Mouse (Mus musculus) cerebral cortex, adult 2 months (tissue): ENCODE measurements around the gene Tsc22d1.

Source experiments
- WGBS: fragments of 180-500 bp; shearing (Covaris S2); methylation state at CpG from one replicate; pipeline ENCODE4 v1.1.7; 2018; 5-methylcytosine and 5-hydroxymethylcytosine counted together

The Tsc22d1 gene

GRCm38 (mm10) chr14:76518217-76518616 is 103.5 kb downstream of the Tsc22d1 start:
- 96% methylated on average over 5 of the region's 5 CpGs for WGBS

DNA sequence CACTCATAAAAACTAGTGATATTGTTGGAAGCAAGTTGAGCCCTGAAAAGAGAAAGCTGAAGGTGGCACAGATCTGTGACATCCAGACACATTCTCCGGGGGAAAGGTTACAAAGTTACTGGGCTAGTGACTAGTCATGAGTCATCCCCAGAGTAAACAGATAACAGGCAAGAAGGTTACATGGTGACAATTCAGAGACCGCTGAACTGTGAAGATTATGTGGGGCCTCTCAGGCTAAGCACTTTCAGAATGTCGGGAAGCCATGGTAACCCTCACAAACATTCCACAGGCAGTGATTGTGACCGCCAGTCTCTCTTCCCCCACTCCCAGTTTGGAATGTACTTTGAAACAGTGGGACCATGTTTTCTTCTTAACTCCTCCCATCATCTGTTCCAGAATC is 105.8 kb downstream of the Tsc22d1 start:
- WGBS, result 80% methylated on average over 4 of the region's 4 CpGs

DNA sequence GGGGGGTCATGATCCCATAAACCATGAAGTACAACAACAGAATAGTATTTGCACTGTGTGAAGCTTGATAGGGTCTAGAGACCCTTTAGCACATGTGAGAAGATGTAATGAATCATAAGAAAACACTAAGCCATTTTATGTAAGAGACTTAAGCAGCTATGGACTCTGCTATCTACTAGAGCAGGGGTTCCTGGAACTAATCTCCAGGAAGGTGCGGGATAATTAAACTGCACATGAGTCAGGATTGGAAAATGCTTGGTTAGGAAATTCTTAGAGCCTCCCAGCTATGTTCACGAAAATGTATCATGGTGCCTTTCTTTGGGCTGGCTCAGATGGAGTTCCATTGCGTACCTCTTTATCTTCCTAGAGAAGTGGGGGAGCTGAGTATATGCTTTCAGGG is 106.5 kb downstream of the Tsc22d1 start:
- 95% methylated on average over 3 of the region's 3 CpGs for WGBS

DNA sequence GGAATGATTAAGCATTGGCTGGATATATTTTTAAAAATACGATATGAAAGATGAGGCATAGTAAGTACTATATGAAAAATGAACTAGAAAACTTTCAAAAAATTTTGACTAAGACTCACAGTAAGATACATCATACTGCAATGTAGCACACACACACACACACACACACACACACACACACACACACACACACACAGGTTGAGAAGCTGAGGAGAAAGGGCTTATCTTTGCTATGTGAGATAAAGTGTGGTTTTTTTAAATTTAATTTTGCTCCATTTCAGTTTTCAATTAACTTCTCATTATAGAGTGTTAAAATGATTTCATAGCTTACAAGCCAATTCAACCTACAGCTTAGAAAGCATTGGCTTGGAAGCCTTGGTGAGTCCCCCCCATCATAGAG is 108.6 kb downstream of the Tsc22d1 start:
- WGBS, result 89% methylated on average over 1 of the region's 1 CpGs

DNA sequence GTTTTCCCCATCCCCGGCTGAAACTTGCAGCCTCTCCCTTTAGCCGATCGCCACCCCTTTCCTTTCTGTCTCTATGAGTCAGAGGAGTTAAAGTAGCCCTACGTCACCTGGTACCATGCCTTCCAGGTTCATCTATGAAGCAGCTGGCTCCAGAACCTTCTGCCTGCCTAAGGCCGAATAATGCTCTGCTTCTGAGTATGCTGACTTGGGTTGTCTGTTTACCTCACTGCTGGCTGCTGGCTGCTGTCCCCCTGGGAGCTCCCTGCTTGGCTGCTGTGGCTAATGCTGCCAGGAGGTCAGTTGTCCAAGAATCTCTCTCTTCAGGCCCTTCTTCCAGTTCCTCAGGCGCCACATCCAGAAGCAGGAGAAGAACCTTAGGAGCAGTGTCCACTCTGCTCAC is 111.7 kb downstream of the Tsc22d1 start:
- 85% methylated on average over 6 of the region's 6 CpGs for WGBS

DNA sequence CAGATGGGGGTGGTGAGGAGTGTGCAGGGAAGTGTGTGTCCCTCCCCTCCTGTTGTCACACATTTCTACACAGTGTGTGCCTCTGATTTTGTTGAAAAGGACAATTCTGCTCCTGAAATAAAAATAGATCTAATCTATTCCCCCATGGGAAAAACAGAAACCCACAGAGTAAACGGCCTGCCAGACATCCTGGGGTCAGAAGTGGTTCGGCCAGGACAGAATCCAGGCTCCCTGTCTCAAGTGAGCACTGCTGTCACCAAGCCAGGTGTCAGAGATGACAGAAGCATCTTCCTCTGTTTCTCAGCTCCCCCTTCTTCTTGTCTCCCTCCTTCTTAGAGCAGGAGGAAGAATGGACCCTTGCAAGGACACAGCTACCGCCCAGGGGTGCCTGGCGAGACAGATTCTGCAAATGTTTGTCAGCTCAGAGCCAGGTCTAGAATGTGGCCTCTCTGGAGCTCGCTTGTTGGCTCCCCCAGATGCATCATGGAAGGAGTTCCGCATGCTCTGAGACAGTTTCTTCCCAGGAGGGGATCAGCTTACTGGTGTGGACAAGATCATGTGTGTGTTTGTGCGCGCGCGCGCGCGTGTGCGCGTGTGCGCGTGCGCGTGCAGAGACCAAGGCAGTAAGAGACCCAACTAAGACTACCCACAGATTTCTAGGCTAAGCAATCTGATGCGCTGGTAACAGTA is 112.4 kb downstream of the Tsc22d1 start:
- 93% methylated on average over 20 of the region's 20 CpGs for WGBS

DNA sequence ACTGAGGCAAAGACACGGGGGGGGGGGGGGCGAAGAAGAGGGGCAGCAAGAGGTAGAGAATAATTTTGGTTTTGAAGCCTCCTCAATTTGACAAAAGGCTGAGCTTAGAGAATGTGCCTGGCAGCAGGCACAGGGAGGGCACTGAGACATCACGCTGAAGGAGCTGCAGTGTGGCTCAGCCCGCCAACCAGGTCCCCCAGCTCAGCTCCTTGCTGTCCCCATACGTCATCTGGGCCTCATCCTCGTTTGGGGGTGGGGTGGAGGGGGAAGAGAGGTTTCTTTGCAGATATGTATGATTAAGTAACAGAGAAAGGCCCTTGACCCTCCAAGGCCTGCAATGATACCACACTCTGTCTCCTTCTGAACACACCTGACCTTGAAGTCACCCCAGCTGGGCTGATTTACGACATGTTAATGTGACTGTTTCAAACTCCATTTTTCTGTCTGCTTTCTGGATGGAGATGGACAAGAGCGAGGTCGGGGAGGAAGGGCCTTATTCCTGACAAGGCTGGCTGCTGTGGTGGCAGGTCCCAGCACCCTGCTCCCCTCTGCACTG is 113.1 kb downstream of the Tsc22d1 start:
- WGBS, result 89% methylated on average over 9 of the region's 9 CpGs

GRCm38 (mm10) chr14:76528641-76529040 is 113.9 kb downstream of the Tsc22d1 start:
- WGBS, result 61% methylated on average over 5 of the region's 5 CpGs

DNA sequence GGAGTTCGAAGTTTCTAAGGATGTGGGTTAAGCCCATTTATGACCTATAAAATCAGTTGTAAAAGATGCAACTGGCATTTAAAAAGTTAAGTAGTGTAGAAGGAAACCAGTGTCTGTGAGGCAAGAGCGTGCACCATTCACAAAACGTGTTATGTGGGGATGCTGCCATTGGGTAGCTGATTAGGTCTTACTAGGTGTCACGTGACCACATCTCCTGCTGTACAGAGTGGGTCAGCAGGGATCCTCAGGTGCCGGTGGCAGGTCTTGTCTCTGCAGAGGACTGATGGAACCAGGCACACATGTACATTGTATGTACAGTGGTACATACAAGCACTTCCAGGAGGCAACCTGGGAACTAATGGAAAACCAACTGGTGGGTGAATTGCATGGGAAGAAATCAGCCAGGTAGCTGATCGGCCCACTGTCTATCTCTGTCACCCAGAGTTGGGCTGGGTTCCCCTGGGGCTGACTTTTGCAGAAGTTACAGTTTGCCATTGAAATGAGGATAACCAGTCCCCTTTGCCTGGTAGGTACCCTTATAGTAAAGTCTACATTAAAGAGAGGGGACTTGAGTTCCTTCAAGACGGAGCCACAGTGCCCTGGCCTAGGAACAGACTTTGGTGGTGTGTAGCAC is 116.4 kb downstream of the Tsc22d1 start:
- WGBS, result 96% methylated on average over 7 of the region's 7 CpGs

- WGBS, result 67% methylated on average over 20 of the region's 20 CpGs
These were observed 117.8 kb downstream of the Tsc22d1 start for GRCm38 (mm10) chr14:76532257-76533169.

DNA sequence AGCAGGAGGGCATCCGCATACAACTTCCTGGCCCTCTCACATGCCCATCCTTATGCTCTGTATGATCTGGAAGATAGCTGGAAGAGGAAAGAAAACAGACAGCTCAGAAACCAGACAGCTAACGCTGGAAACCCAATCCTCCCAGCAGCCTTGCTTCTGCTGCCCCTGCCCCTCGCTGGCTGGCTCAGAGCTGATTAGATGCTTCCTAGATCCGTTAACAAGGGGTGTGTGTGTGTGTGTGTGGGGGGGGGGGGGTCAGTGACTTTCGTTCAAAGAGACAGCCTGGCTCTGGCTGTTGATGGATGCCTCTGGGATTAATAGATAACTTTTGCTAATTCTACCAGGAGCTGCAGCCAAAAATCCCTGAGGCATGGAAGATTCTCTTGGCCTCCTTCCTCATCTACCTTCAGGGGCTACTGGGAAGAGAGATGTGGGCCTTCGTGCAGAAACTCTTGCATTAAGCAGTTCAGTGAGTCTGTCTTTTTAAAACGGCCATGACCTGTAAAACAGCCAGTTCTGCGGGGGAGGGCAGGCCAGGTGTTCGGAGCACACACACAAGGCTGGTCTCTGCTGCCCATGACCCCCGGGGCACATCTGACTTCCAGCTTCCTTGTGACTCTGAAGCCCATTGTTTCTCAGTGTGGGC is 118.5 kb downstream of the Tsc22d1 start:
- WGBS, result 36% methylated on average over 10 of the region's 10 CpGs

DNA sequence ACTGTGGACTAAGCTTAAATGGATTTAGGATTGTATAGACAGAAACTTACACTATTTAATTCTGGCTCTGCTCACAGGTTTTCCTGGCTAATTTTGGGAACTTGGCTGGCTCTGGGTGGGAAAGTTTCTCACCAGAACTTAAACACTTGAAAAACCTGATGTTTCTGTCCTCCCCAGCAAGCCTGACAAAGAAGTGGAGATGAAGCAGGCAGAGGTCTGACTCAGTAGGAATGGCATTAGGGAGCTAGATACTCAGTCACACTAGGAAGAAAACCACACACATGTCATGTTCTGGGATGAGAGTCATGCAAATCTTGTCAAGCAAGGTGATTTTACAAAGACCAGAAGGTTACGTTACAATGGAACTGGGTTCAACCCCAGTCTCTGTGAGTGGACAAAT is 120.3 kb downstream of the Tsc22d1 start:
- 70% methylated on average over 1 of the region's 1 CpGs for WGBS

DNA sequence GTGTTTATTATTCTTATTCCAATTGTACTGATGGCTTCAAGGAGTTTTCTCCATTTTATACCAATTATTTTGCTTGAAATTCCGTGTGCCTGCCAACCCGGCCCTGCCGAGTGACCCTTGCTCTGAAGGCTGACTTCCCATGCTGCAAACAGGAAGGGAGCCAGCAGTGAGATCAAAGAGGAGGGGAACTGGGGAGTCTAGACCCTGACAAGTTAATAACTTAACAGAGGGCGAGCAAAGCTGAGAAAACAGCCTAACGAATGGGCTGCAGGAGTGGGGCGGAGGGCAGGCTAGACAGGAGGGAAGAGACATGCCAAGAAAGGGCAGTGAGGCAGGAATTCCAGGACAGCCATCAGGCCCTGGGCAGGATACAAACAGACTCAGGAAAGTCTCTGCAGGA is 122.2 kb downstream of the Tsc22d1 start:
- WGBS, result 52% methylated on average over 6 of the region's 6 CpGs

DNA sequence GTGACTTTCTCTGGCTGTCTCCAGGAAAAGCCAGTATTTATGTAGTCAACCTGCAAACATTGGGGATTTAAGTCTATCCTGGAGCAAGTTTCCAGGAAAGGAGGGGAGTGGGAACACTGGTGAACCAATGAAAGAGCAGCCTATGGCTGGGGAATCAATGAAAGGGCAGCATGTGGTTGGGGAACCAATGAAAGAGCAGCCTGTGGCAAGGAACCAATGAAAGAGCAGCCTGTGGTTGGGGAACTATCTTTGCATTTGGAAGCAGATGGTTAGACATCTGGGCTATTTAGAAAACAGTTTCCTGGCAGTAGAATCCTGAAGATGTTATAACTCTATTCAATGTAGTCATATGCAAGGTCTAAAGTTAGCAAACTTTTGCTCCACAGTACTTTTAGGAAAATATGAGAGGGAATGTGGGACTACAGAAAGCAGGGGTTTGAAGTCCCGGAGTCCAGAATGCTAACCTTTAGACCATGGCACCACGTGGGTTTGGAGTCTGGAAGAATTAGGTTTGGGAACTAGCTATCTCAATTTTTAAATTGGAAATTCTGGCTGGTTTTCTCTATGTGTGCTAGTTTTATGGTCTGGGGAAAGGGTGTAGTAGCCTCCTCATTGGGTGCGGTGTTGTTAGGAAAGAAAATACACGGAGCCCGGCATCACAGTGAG is 125.4 kb downstream of the Tsc22d1 start:
- WGBS, result 67% methylated on average over 5 of the region's 5 CpGs

- 74% methylated on average over 2 of the region's 2 CpGs for WGBS
These were observed 126.6 kb downstream of the Tsc22d1 start for GRCm38 (mm10) chr14:76541341-76541740.

DNA sequence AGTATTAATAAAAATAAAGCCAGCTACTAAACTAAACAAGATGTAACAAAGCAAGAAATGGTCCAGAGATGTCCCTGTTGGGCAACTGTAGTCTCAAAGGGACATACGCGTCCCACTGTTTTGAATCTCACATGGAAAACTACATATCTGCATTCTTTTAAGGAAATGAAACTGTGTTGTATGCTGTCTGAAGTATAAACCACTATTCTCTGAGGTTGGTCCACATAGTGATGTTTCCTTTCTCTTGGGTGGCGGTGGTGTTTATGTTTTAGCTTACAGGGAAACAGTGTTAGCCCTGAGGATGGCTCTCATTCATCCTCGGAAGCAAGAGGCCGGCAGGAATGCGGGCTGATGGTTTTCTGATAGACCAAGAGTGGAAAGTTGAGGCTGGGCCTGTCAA is 129.4 kb downstream of the Tsc22d1 start:
- WGBS, result 88% methylated on average over 6 of the region's 6 CpGs

DNA sequence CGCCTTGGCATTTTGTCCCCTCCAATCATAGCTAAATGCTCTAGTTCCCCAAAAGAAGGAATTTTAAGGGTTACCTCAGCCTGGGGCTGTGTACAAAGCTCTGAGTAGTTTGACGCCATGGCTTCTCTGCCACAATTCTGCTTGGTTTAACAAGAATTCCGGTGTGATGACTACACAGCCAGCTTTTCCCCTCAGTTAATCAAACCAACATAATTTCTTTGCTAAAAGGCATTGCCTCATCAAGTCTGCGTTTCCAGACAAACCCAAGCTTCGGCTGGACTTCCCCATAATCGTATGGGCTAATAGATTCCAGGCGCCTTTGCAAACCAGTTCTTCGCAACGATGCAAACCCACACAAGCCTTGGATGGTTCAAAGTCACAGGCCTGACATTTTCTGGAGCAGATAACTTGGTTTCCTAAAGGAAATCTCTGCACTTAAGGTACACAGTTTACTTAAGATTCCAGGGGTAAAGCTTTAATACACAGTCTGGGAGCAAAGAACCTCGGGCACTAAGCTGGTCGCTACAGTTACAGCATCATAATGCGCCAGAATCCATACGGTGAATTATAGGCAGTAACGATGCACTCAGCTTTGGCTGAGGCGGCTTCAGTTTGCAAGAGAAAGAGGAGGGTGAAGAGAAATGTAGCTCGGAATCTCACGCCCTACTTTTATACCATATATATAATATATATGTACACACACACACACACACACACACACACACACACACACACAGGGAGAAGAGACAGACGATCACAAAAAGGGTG is 140.7 kb downstream of the Tsc22d1 start:
- WGBS, result 31% methylated on average over 18 of the region's 18 CpGs

DNA sequence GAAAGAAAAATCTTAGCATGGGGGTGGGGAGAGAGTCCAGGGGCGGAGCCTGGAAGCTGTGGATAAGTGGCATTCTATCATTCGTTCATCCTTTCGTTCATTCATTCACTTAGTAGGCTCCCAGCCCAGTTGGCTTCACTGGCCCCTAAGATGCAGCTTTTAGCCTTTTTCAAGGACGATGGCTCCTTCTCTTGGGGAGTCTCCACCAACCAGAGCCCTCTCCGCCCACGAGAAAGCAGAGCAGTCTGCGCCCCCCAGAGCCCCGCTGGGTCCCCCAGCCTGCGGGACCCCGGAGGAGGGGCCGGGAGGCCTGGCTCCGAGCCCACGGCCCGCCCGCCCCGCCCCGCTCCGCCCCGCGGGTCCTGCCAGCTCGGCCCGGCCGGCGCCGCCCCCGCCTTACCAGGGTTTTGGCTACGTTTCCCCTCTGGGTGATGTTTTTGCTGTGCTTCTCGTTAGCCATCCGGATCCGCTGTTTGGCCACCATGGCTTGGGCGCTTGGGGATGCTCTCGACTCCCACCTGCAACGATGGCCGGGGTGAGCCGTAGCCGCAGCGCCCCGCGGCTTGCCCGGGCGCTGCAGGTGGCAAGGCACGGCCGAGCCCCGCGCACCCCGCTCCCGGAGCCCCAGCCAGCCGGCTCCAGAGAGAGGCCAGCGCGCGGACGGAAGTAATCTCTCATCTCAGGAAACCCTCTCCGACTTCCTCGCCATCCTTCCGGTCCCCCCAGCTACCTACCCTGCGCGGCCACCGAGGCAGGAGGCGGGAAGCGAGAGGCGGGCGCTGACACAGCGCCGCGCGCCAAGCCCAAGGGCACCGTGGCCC is 141.5 kb downstream of the Tsc22d1 start:
- WGBS, result 2% methylated on average over 67 of the region's 67 CpGs

DNA sequence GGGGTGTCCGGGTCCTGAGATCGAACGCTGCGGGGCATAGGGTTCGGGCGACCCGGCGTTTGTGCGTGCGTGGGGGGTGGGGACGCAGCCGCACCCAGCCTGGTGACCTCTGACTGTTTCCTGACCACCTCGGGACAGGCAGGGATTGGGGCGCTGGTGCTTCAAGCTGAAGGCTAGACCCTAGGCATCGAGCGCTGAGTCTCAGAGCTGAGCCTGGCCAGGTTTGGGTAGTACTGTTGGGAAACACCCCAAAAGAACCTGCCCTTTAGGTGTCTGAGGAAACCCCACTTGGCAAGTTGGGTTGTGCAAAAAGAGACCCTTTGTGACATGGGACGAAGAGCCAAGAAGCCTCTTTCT is 142.1 kb downstream of the Tsc22d1 start, which contains the start of gene Serp2:
Gene Serp2, minus strand, starts transcription at position 38 of the 357 bp plus-strand sequence.
- 7% methylated on average over 17 of the region's 17 CpGs for WGBS
